In genomic region chr11:66408721-66409120, GRCm38 (mm10) we compare ENCODE assay signal across 6 mouse cellular contexts.
DNase-seq lines count a peak whose midpoint lies in the region; ATAC-seq and TF ChIP-seq lines count a peak whose summit lies in the region.
"Not testable (repeated sequence)": the region's sequence is repeated elsewhere in the genome, so short reads cannot be mapped to it uniquely, and the experiment has no call there.

No protein-coding gene starts in this region.

- not testable (repeated sequence) for H3K4me2 ChIP-seq in intestine, embryonic 15.5 days (replicated peaks); intestine, embryonic 16.5 days (ENCODE audit: low read depth, low read length); intestine, postnatal 0 days (replicated peaks; ENCODE audit: low read depth); stomach, embryonic 15.5 days; stomach, postnatal 0 days (replicated peaks; ENCODE audit: low read depth)

- not testable (repeated sequence) for H3K4me1 ChIP-seq in intestine, embryonic 15.5 days (replicated peaks); intestine, embryonic 16.5 days (ENCODE audit: control insufficient read depth, insufficient read depth, low read length); intestine, postnatal 0 days (replicated peaks; ENCODE audit: control insufficient read depth, insufficient read depth, low read length); stomach, embryonic 15.5 days; stomach, postnatal 0 days (replicated peaks; ENCODE audit: control insufficient read depth, insufficient read depth)

- not testable (repeated sequence) for H3K27ac ChIP-seq in intestine, embryonic 15.5 days; intestine, embryonic 16.5 days (ENCODE audit: low read length); intestine, postnatal 0 days (ENCODE audit: low read depth, low read length); stomach, embryonic 15.5 days; stomach, postnatal 0 days (replicated peaks)

- DNase-seq in stomach, postnatal 0 days (ENCODE audit: low spot score) = peak; percentile 30
- peak; percentile 70 for DNase-seq in yolk sac, embryonic 10.5 days (ENCODE audit: low spot score)

- ATAC-seq in intestine, embryonic 15.5 days = peak; percentile 67
- peak; percentile 70 for ATAC-seq in intestine, embryonic 16.5 days
- ATAC-seq in intestine, postnatal 0 days = 0 out of 2 replicates have a peak, but pooled peaks have one; percentile 33
- peak; percentile 47; the same call in 1 of the 2 replicates for ATAC-seq in stomach, embryonic 15.5 days (ENCODE audit: insufficient read depth, low FRiP score, low read depth)
- not testable (repeated sequence) for ATAC-seq in stomach, postnatal 0 days (ENCODE audit: low FRiP score, low TSS enrichment)

- not testable (repeated sequence) for H3K36me3 ChIP-seq in intestine, embryonic 15.5 days; intestine, embryonic 16.5 days (ENCODE audit: control insufficient read depth, insufficient read depth, low read length); intestine, postnatal 0 days (ENCODE audit: control insufficient read depth, insufficient read depth); stomach, embryonic 15.5 days; stomach, postnatal 0 days (ENCODE audit: control insufficient read depth, insufficient read depth, low read length)

- not testable (repeated sequence) for H3K9me3 ChIP-seq in intestine, embryonic 15.5 days; intestine, embryonic 16.5 days (ENCODE audit: control insufficient read depth, low read length); intestine, postnatal 0 days (ENCODE audit: control insufficient read depth); stomach, embryonic 15.5 days; stomach, postnatal 0 days (ENCODE audit: control insufficient read depth, low read length)

- not testable (repeated sequence) for TF ChIP-seq CTCF in intestine, postnatal 0 days (IDR thresholded peaks at IDR 0.05; ENCODE audit: low read depth); stomach, postnatal 0 days (IDR thresholded peaks at IDR 0.05; ENCODE audit: low read depth)

- H3K9ac ChIP-seq in intestine, embryonic 15.5 days; intestine, embryonic 16.5 days (ENCODE audit: low read depth, low read length); intestine, postnatal 0 days (ENCODE audit: low read depth, low read length); stomach, embryonic 15.5 days; stomach, postnatal 0 days (ENCODE audit: low read length): not testable (repeated sequence)

- not testable (repeated sequence) for H3K4me3 ChIP-seq in intestine, embryonic 15.5 days (replicated peaks); intestine, embryonic 16.5 days (ENCODE audit: low read length); intestine, postnatal 0 days (ENCODE audit: low read depth, low read length); stomach, embryonic 15.5 days (replicated peaks); stomach, postnatal 0 days (ENCODE audit: low read depth, low read length)

- TF ChIP-seq EP300 in stomach, postnatal 0 days (optimal IDR thresholded peaks at IDR 0.05) = not testable (repeated sequence)

- not testable (repeated sequence) for H3K27me3 ChIP-seq in intestine, embryonic 15.5 days (replicated peaks); intestine, embryonic 16.5 days (replicated peaks; ENCODE audit: control insufficient read depth, insufficient read depth, low read length); intestine, postnatal 0 days (replicated peaks; ENCODE audit: control insufficient read depth, insufficient read depth, low read length); stomach, embryonic 15.5 days (replicated peaks); stomach, postnatal 0 days (ENCODE audit: control insufficient read depth, insufficient read depth, low read length)

- 50% methylated on average over 6 of the region's 6 CpGs for WGBS in intestine, embryonic 15.5 days
- WGBS in intestine, embryonic 16.5 days = 52% methylated on average over 6 of the region's 6 CpGs
- WGBS in intestine, postnatal 0 days = 35% methylated on average over 6 of the region's 6 CpGs
- 34% methylated on average over 6 of the region's 6 CpGs for WGBS in stomach, embryonic 15.5 days
- 40% methylated on average over 6 of the region's 6 CpGs for WGBS in stomach, postnatal 0 days
